Mouse (Mus musculus) bone marrow, adult 2 months (tissue): ENCODE measurements around the gene Crabp2.
"Not testable (repeated sequence)": the region's sequence is repeated elsewhere in the genome, so short reads cannot be mapped to it uniquely, and the experiment has no call there.

Source experiments
- CTCF ChIP-seq: fragments of 200-500 bp; IDR thresholded peaks from 2 replicates; pipeline ENCODE4 v1.5.1; 2011; ENCODE audit warnings: low read length, control low read depth; ENCODE audit not compliant: control insufficient read depth, insufficient read depth
- POLR2A ChIP-seq: fragments of 200-500 bp; IDR thresholded peaks from 2 replicates; pipeline ENCODE4 v1.6.1; 2011; ENCODE audit warnings: low read depth, mild to moderate bottlenecking, control low read depth, low read length, borderline replicate concordance; ENCODE audit not compliant: control insufficient read depth

GRCm38 (mm10) chr3:87901959-87902358 is 46.5 kb upstream of the Crabp2 start:
- not testable (repeated sequence) for TF ChIP-seq CTCF, POLR2A
